Mouse (Mus musculus): ENCODE measurements around the gene Egfem1. TPM values are rescaled to one million over a fixed set of nuclear protein-coding genes. Genes with fewer than 3 reads are reported as not detected.

Egfem1 gene
- total RNA-seq (2014; fragmentation: Nextera tagmentation) (not detected in 2 replicates), total RNA-seq (2017) (not detected in 2 replicates)

GRCm38 (mm10) chr3:29081952-29082295 lies at the start of gene Egfem1:
Egfem1 (plus strand) TSS chr3:29082023.
- no peak for ATAC-seq (replicated peaks; ENCODE audit: low FRiP score, low TSS enrichment, poor library complexity, severe bottlenecking)

GRCm38 (mm10) chr3:29033107-29033506 lies 48.7 kb upstream of the Egfem1 start:
- no peak for ATAC-seq (replicated peaks; ENCODE audit: low FRiP score, low TSS enrichment, poor library complexity, severe bottlenecking)

GRCm38 (mm10) chr3:29036146-29036545 lies 45.7 kb upstream of the Egfem1 start:
- ATAC-seq (replicated peaks; ENCODE audit: low FRiP score, low TSS enrichment, poor library complexity, severe bottlenecking): no peak

GRCm38 (mm10) chr3:29036620-29037019 lies 45.2 kb upstream of the Egfem1 start:
- no peak for ATAC-seq (replicated peaks; ENCODE audit: low FRiP score, low TSS enrichment, poor library complexity, severe bottlenecking)

- no peak for ATAC-seq (replicated peaks; ENCODE audit: low FRiP score, low TSS enrichment, poor library complexity, severe bottlenecking)
These were observed 41.8 kb upstream of the Egfem1 start for GRCm38 (mm10) chr3:29040064-29040463.

GRCm38 (mm10) chr3:29046281-29046680 lies 35.5 kb upstream of the Egfem1 start:
- no peak for ATAC-seq (replicated peaks; ENCODE audit: low FRiP score, low TSS enrichment, poor library complexity, severe bottlenecking)

GRCm38 (mm10) chr3:29047273-29047932 lies 34.4 kb upstream of the Egfem1 start:
- ATAC-seq (replicated peaks; ENCODE audit: low FRiP score, low TSS enrichment, poor library complexity, severe bottlenecking): no peak

GRCm38 (mm10) chr3:29063156-29063555 lies 18.7 kb upstream of the Egfem1 start:
- ATAC-seq (replicated peaks; ENCODE audit: low FRiP score, low TSS enrichment, poor library complexity, severe bottlenecking): no peak

- ATAC-seq (replicated peaks; ENCODE audit: low FRiP score, low TSS enrichment, poor library complexity, severe bottlenecking): no peak
These were observed 13.3 kb upstream of the Egfem1 start for GRCm38 (mm10) chr3:29068428-29069098.

- ATAC-seq (replicated peaks; ENCODE audit: low FRiP score, low TSS enrichment, poor library complexity, severe bottlenecking): no peak
These were observed 10.5 kb upstream of the Egfem1 start for GRCm38 (mm10) chr3:29071315-29071714.

GRCm38 (mm10) chr3:29081517-29081916 lies 306 bp upstream of the Egfem1 start:
- no peak for ATAC-seq (replicated peaks; ENCODE audit: low FRiP score, low TSS enrichment, poor library complexity, severe bottlenecking)

- ATAC-seq (replicated peaks; ENCODE audit: low FRiP score, low TSS enrichment, poor library complexity, severe bottlenecking): no peak
These were observed 623 bp downstream of the Egfem1 start for GRCm38 (mm10) chr3:29082296-29082995.

- no peak for ATAC-seq (replicated peaks; ENCODE audit: low FRiP score, low TSS enrichment, poor library complexity, severe bottlenecking)
These were observed 1.1 kb downstream of the Egfem1 start for GRCm38 (mm10) chr3:29082996-29083350.

- no peak for ATAC-seq (replicated peaks; ENCODE audit: low FRiP score, low TSS enrichment, poor library complexity, severe bottlenecking)
These were observed 16.6 kb downstream of the Egfem1 start for GRCm38 (mm10) chr3:29098467-29098866.

GRCm38 (mm10) chr3:29106016-29106723 lies 24.3 kb downstream of the Egfem1 start:
- ATAC-seq (replicated peaks; ENCODE audit: low FRiP score, low TSS enrichment, poor library complexity, severe bottlenecking): no peak

GRCm38 (mm10) chr3:29107134-29107533 lies 25.3 kb downstream of the Egfem1 start:
- no peak for ATAC-seq (replicated peaks; ENCODE audit: low FRiP score, low TSS enrichment, poor library complexity, severe bottlenecking)

GRCm38 (mm10) chr3:29110321-29110720 lies 28.5 kb downstream of the Egfem1 start:
- ATAC-seq (replicated peaks; ENCODE audit: low FRiP score, low TSS enrichment, poor library complexity, severe bottlenecking): no peak

GRCm38 (mm10) chr3:29114517-29114916 lies 32.7 kb downstream of the Egfem1 start:
- no peak for ATAC-seq (replicated peaks; ENCODE audit: low FRiP score, low TSS enrichment, poor library complexity, severe bottlenecking)

- ATAC-seq (replicated peaks; ENCODE audit: low FRiP score, low TSS enrichment, poor library complexity, severe bottlenecking): no peak
These were observed 35.6 kb downstream of the Egfem1 start for GRCm38 (mm10) chr3:29117379-29117778.

GRCm38 (mm10) chr3:29122556-29122955 lies 40.7 kb downstream of the Egfem1 start:
- ATAC-seq (replicated peaks; ENCODE audit: low FRiP score, low TSS enrichment, poor library complexity, severe bottlenecking): no peak

Measured in megakaryocyte-erythroid progenitor cell, adult 5-6 weeks (primary cell).